In genomic region chr9:86251331-86251730, GRCm38 (mm10) we compare ENCODE assay signal across 18 mouse cellular contexts.
"Had no signal": no experiment of that assay in that cellular context is flagged by ENCODE, and none has a peak within 500 bp of the region (broad histone marks: within the 10 kb centered on the region; RNA-seq: fewer than 3 reads in every experiment).

No protein-coding gene starts in this region.

- H3K27ac ChIP-seq: midbrain, embryonic 10.5 days; midbrain, embryonic 12.5 days; neural tube, embryonic 13.5 days; neural tube, embryonic 15.5 days had no signal

- H3K4me1 ChIP-seq: midbrain, embryonic 10.5 days; midbrain, embryonic 12.5 days; neural tube, embryonic 13.5 days; neural tube, embryonic 15.5 days had no signal

- H3K9me3 ChIP-seq: midbrain, embryonic 10.5 days; midbrain, embryonic 12.5 days; neural tube, embryonic 13.5 days; neural tube, embryonic 15.5 days had no signal

- H3K27me3 ChIP-seq: midbrain, embryonic 12.5 days; neural tube, embryonic 13.5 days; neural tube, embryonic 15.5 days had no signal

- DNase-seq: lung, adult 18-20 months; lung, embryonic 14.5 days; lung, postnatal 10 days; lung, postnatal 4 days; midbrain, embryonic 14.5 days; retina, postnatal 1 day; right cerebral cortex, adult 18-20 months; right cerebral cortex, postnatal 25 days; right cerebral cortex, postnatal 4 days; spleen, adult 18-20 months; thymus, adult 18-20 months; thymus, postnatal 14 days; thymus, postnatal 36 days had no signal

- H3K4me3 ChIP-seq: midbrain, embryonic 10.5 days; midbrain, embryonic 12.5 days; myocyte; neural tube, embryonic 13.5 days; neural tube, embryonic 15.5 days had no signal

- H3K36me3 ChIP-seq: midbrain, embryonic 10.5 days; midbrain, embryonic 12.5 days; neural tube, embryonic 13.5 days; neural tube, embryonic 15.5 days had no signal
